Mouse (Mus musculus): ENCODE results near the gene Dgke. TPM values are rescaled to one million over a fixed set of nuclear protein-coding genes. Genes with fewer than 3 reads are reported as not detected.
A peak's percentile ranks its signal among the peaks of the same experiment; 100 is the strongest.

Gene Dgke
- polyA plus RNA-seq, 1 experiment from 2014 or later = 17.7 TPM

DNA sequence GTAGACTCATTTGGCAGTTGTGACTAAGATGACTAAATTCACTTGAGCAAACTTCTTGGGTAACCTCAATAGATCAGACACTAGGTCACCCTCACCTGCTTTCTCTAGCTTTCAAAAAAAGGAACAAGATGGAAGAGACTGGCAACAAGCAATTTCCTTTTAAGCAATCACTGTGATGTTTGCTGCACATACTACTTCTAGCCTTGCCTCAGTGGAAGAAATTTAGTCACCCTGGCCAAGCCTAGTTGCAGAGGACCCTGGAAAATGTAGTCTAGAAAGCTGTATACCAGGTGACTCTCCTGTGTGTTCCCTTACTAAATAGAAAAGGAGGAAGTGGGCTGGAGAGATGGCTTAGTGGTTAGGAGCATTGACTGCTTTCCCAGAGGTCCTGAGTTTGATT is 60.2 kb downstream of the Dgke start:
- Histone ChIP-seq H3K9me3 (ENCODE audit: control insufficient read depth, low read length) (no peaks in the 10 kb centered on the region), H3K9ac (replicated peaks; ENCODE audit: low read depth, low read length) (no peak overlapping the region), H3K27ac (ENCODE audit: low read depth, low read length) (no peak overlapping the region), H3K4me1 (ENCODE audit: control insufficient read depth, insufficient read depth, low read length) (no peaks in the 10 kb centered on the region), H3K27me3 (ENCODE audit: control insufficient read depth, insufficient read depth, low read length) (no peaks in the 10 kb centered on the region), H3K4me3 (ENCODE audit: low read depth, low read length) (no peak overlapping the region), H3K4me2 (ENCODE audit: low read depth, low read length) (no peak overlapping the region), H3K36me3 (ENCODE audit: control insufficient read depth, insufficient read depth, low read length) (no peaks in the 10 kb centered on the region)
- ATAC-seq (ENCODE audit: low read depth) = no peak

DNA sequence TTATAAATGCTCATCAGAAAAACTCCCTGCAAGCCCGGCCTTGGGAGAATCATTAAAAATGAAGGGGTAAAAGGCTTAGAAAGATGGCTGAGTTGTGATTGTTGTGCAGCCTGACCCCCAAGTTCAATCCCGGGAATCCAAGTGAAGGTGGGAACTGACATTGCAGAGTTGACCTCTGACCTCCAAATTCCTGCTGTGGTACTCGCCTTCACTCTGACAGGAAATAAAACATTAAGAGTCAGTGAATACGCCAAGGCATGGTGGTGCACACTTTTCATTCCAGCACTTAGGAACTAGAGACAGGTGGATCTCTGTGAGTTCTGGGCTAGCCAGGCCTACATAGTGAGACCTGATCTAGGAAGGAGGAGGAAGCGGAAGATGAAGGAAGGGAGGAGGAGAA is 61.2 kb downstream of the Dgke start:
- Histone ChIP-seq H3K36me3 (ENCODE audit: control insufficient read depth, insufficient read depth, low read length) (no peaks in the 10 kb centered on the region), H3K4me2 (ENCODE audit: low read depth, low read length) (no peak overlapping the region), H3K9me3 (ENCODE audit: control insufficient read depth, low read length) (no peaks in the 10 kb centered on the region), H3K4me3 (ENCODE audit: low read depth, low read length) (no peak overlapping the region), H3K27me3 (ENCODE audit: control insufficient read depth, insufficient read depth, low read length) (no peaks in the 10 kb centered on the region), H3K4me1 (ENCODE audit: control insufficient read depth, insufficient read depth, low read length) (no peaks in the 10 kb centered on the region), H3K9ac (replicated peaks; ENCODE audit: low read depth, low read length) (no peak overlapping the region), H3K27ac (ENCODE audit: low read depth, low read length) (no peak overlapping the region)
- 75% methylated on average over 5 of the region's 5 CpGs for WGBS
- no peak for ATAC-seq (ENCODE audit: low read depth)

DNA sequence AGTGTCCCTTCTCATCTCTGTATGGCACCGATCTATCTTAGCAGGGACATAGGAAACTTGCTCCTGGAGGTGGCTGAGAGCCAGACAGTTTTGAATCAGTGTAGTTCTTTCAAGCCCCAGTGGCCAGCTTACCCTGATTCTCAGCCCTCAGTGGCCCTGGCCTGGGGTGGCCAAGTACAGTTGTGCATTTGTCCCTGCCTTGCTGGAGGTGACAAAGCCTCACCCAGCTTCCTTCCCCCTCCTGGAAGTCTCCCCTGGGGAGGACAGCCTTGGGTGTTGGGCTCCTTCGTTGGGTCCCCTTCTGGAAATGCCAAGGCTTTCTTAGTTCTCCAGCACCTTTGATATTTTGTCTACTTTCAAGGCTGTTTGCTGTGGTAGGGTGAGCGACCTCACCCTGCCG is 62.9 kb downstream of the Dgke start:
- Histone ChIP-seq H3K9ac (replicated peaks; ENCODE audit: low read depth, low read length) (no peak overlapping the region), H3K4me3 (ENCODE audit: low read depth, low read length) (no peak overlapping the region), H3K9me3 (ENCODE audit: control insufficient read depth, low read length) (no peaks in the 10 kb centered on the region), H3K4me2 (ENCODE audit: low read depth, low read length) (no peak overlapping the region), H3K27me3 (ENCODE audit: control insufficient read depth, insufficient read depth, low read length) (peaks cover 11% of the 10 kb centered on the region; the same call in 1 of the 2 replicates), H3K36me3 (ENCODE audit: control insufficient read depth, insufficient read depth, low read length) (no peaks in the 10 kb centered on the region), H3K4me1 (ENCODE audit: control insufficient read depth, insufficient read depth, low read length) (no peaks in the 10 kb centered on the region), H3K27ac (ENCODE audit: low read depth, low read length) (no peak overlapping the region)
- WGBS = 77% methylated on average over 4 of the region's 4 CpGs
- no peak for ATAC-seq (ENCODE audit: low read depth)

DNA sequence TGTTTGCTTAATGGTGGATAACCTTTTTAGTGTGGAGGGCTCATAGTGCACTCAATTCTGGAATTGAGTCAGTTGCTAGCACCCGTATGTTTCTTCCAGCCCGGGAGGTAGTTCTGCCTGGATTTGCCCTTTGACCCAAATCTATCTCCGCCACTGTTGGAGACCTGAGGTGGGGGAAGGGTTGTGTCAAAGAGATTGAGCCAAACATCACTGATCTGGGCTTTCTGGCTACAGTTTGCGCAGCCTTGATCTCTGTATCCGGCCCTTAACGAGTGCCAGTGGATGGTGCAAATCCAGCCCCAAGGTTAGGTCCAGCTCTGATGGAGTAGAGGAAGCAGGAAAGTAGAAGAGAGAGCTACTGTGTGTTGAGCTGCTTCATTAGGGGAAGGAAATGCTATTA is 63.6 kb downstream of the Dgke start:
- no peaks in the 10 kb centered on the region for H3K4me1 ChIP-seq (ENCODE audit: control insufficient read depth, insufficient read depth, low read length)
- no peak overlapping the region for H3K27ac ChIP-seq (ENCODE audit: low read depth, low read length)
- no peak overlapping the region for H3K4me3 ChIP-seq (ENCODE audit: low read depth, low read length)
- no peak for ATAC-seq (ENCODE audit: low read depth)
- no peaks in the 10 kb centered on the region for H3K36me3 ChIP-seq (ENCODE audit: control insufficient read depth, insufficient read depth, low read length)
- peaks cover 11% of the 10 kb centered on the region; the same call in 1 of the 2 replicates for H3K27me3 ChIP-seq (ENCODE audit: control insufficient read depth, insufficient read depth, low read length)
- no peaks in the 10 kb centered on the region for H3K9me3 ChIP-seq (ENCODE audit: control insufficient read depth, low read length)
- H3K4me2 ChIP-seq (ENCODE audit: low read depth, low read length) = no peak overlapping the region
- no peak overlapping the region for H3K9ac ChIP-seq (replicated peaks; ENCODE audit: low read depth, low read length)
- WGBS = 73% methylated on average over 6 of the region's 6 CpGs

DNA sequence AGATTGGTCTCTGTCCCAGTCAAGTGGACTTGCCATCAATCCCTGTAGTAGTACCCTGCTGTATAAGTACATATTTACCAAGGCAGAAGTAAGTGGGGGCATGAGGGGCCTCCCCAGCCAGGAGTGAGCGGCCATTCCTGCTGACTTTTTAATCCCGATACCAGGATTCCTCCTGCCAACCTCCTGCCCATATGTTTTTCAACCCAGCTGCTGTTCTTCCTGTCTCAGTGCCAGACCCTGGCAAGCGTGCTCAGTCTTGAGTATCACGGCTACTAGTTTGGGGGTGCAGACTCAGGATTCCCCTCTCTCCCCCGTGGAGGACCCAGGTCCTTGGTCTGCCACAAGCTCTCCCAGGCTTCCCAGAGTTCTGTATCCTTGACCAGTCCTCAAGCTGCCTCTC is 64.0 kb downstream of the Dgke start:
- Histone ChIP-seq H3K4me2 (ENCODE audit: low read depth, low read length) (no peak overlapping the region), H3K36me3 (ENCODE audit: control insufficient read depth, insufficient read depth, low read length) (no peaks in the 10 kb centered on the region), H3K4me1 (ENCODE audit: control insufficient read depth, insufficient read depth, low read length) (no peaks in the 10 kb centered on the region), H3K27me3 (ENCODE audit: control insufficient read depth, insufficient read depth, low read length) (peaks cover 11% of the 10 kb centered on the region; the same call in 1 of the 2 replicates), H3K4me3 (ENCODE audit: low read depth, low read length) (no peak overlapping the region), H3K27ac (ENCODE audit: low read depth, low read length) (no peak overlapping the region), H3K9ac (replicated peaks; ENCODE audit: low read depth, low read length) (no peak overlapping the region), H3K9me3 (ENCODE audit: control insufficient read depth, low read length) (no peaks in the 10 kb centered on the region)
- 77% methylated on average over 5 of the region's 5 CpGs for WGBS
- ATAC-seq (ENCODE audit: low read depth) = no peak

DNA sequence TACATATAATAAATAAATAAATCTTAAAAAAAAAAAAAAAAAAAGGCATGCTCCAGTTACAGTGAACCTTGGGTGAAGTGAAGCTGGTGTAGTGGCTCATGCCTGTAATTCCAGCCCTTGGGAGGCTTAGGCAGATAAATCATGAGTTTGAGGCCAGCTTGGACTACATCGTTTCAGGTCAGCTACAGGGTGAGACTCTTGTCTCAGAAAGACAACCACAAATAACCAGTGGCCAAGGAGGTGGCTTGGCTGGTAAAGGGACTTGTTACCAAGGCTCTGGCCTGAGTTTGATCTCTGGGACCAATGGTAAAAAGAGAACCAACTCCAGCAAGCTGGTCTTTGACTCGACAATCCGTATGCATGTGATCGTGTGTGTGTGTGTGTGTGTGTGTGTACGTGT is 64.6 kb downstream of the Dgke start:
- ATAC-seq (ENCODE audit: low read depth) = no peak
- 89% methylated on average over 5 of the region's 5 CpGs for WGBS
- H3K4me2 ChIP-seq (ENCODE audit: low read depth, low read length) = no peak overlapping the region
- H3K4me3 ChIP-seq (ENCODE audit: low read depth, low read length) = no peak overlapping the region
- H3K27ac ChIP-seq (ENCODE audit: low read depth, low read length) = no peak overlapping the region
- no peaks in the 10 kb centered on the region for H3K36me3 ChIP-seq (ENCODE audit: control insufficient read depth, insufficient read depth, low read length)
- no peaks in the 10 kb centered on the region for H3K9me3 ChIP-seq (ENCODE audit: control insufficient read depth, low read length)
- no peak overlapping the region for H3K9ac ChIP-seq (replicated peaks; ENCODE audit: low read depth, low read length)
- peaks cover 11% of the 10 kb centered on the region; the same call in 1 of the 2 replicates for H3K27me3 ChIP-seq (ENCODE audit: control insufficient read depth, insufficient read depth, low read length)
- no peaks in the 10 kb centered on the region for H3K4me1 ChIP-seq (ENCODE audit: control insufficient read depth, insufficient read depth, low read length)

DNA sequence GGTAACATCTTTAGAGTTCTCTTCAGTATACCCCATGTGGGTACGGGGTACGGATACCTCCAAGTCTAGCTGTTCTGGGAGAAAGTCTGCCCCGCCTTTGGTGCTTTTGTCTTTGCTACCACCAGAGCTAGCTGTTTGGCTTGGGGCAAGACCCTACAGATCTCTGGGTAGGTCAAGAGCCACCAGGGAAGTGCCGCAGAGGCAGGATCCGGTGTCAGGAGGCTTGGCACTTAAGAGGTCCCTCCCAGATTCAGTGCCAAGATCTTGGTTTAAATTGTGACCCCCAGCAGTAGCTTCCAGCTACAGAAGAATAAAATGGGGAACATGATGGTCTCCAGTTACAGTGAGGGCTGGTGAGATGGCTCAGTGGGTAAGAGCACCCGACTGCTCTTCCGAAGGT is 65.1 kb downstream of the Dgke start:
- Histone ChIP-seq H3K4me1 (ENCODE audit: control insufficient read depth, insufficient read depth, low read length) (no peaks in the 10 kb centered on the region), H3K9ac (replicated peaks; ENCODE audit: low read depth, low read length) (no peak overlapping the region), H3K36me3 (ENCODE audit: control insufficient read depth, insufficient read depth, low read length) (no peaks in the 10 kb centered on the region), H3K27me3 (ENCODE audit: control insufficient read depth, insufficient read depth, low read length) (peaks cover 11% of the 10 kb centered on the region; the same call in 1 of the 2 replicates), H3K4me3 (ENCODE audit: low read depth, low read length) (no peak overlapping the region), H3K27ac (ENCODE audit: low read depth, low read length) (no peak overlapping the region), H3K4me2 (ENCODE audit: low read depth, low read length) (peak overlapping the region; percentile 12; the same call in 1 of the 2 replicates), H3K9me3 (ENCODE audit: control insufficient read depth, low read length) (no peaks in the 10 kb centered on the region)
- no peak for ATAC-seq (ENCODE audit: low read depth)
- 96% methylated on average over 7 of the region's 7 CpGs for WGBS

DNA sequence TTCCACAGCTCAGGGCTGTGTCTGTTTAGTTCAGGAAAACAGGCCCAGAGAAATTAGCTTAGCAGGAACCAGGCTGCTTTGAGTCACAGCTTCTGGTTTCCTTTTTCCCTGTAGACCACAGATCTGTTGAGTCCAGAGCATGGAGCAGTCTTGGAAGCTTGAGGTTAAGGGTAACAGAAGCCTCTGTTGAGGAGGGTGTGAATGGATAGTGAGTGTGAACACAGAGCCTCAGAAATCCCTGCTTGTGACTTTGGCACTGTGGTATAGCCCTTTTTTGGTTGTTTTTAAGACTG is 66.2 kb downstream of the Dgke start:
- Histone ChIP-seq H3K9me3 (ENCODE audit: control insufficient read depth, low read length) (no peaks in the 10 kb centered on the region), H3K27me3 (ENCODE audit: control insufficient read depth, insufficient read depth, low read length) (peaks cover 11% of the 10 kb centered on the region; the same call in 1 of the 2 replicates), H3K4me2 (ENCODE audit: low read depth, low read length) (no peak overlapping the region), H3K9ac (replicated peaks; ENCODE audit: low read depth, low read length) (no peak overlapping the region), H3K27ac (ENCODE audit: low read depth, low read length) (no peak overlapping the region), H3K36me3 (ENCODE audit: control insufficient read depth, insufficient read depth, low read length) (no peaks in the 10 kb centered on the region), H3K4me1 (ENCODE audit: control insufficient read depth, insufficient read depth, low read length) (no peaks in the 10 kb centered on the region), H3K4me3 (ENCODE audit: low read depth, low read length) (no peak overlapping the region)
- ATAC-seq (ENCODE audit: low read depth) = no peak

DNA sequence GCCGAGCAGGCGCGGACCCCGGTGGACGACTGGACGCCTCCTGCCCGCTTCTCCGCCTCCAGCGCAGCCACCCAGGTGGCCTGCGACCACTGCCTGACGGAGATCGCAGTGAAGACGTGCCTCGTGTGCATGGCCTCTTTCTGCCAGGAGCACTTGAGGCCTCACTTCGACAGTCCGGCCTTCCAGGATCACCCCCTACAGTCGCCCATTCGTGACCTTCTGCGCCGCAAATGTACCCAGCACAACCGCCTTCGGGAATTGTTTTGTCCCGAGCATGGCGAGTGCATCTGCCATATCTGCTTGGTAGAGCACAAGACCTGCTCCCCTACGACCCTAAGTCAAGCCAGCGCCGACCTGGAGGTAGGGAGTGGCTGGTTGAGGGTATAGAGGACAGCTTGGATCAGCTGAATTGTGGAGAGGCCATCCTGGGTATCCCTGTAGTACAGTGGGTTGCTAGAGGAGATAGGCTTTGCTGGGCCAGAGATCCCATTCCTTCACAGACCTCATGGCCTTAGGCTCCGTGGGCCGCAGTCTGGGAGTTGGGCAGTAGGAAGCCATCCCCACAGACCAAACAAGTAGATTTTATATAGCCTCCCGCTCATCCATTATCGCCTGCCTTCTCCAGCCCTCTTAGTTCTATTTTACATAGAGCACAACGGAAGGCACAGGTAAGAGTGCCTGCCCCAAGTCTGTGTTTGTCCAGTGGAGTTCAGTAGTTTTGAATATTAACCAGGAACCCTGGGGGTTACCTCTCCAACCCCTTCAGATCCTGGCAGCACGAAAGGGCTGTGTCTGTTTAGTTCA is 66.7 kb downstream of the Dgke start:
- ATAC-seq (ENCODE audit: low read depth) = no peak
- Histone ChIP-seq H3K4me1 (ENCODE audit: control insufficient read depth, insufficient read depth, low read length) (no peaks in the 10 kb centered on the region), H3K4me3 (ENCODE audit: low read depth, low read length) (peak overlapping the region; percentile 33), H3K9ac (replicated peaks; ENCODE audit: low read depth, low read length) (peak overlapping the region; percentile 37; the same call in 1 of the 2 replicates), H3K9me3 (ENCODE audit: control insufficient read depth, low read length) (no peaks in the 10 kb centered on the region), H3K27me3 (ENCODE audit: control insufficient read depth, insufficient read depth, low read length) (peaks cover 11% of the 10 kb centered on the region; the same call in 1 of the 2 replicates), H3K4me2 (ENCODE audit: low read depth, low read length) (peak overlapping the region; percentile 47), H3K27ac (ENCODE audit: low read depth, low read length) (no peak overlapping the region), H3K36me3 (ENCODE audit: control insufficient read depth, insufficient read depth, low read length) (no peaks in the 10 kb centered on the region)
- 29% methylated on average over 33 of the region's 33 CpGs for WGBS
